Mouse (Mus musculus): ENCODE results near the gene Tpd52l2. TPM values are rescaled to one million over a fixed set of nuclear protein-coding genes. Genes with fewer than 3 reads are reported as not detected.

Tpd52l2 gene
- polyA plus RNA-seq, 1 experiment from 2014 or later = 163 TPM

DNA sequence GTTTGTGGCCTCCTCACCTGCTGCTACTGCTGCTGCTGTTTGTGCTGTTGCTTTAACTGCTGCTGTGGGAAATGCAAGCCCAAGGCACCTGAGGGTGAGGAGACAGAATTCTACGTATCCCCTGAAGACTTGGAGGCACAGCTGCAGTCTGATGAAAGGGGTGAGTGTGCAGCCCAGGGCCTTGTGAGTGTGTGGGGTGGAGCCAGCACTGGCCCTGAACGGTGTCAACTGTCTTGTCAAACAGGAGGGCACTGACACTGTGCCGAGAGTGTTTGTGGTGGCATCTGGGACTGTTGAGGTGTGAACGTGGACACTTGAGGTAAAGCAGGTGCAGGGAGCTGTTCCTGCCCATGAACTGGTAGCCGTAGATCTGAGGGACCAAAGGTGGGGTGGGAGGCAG, 51.7 kb downstream of the Tpd52l2 start:
- Histone ChIP-seq H3K4me1 (no peaks in the 10 kb centered on the region), H3K36me3 (peaks cover 74% of the 10 kb centered on the region)
- 86% methylated on average over 5 of the region's 5 CpGs for WGBS

DNA sequence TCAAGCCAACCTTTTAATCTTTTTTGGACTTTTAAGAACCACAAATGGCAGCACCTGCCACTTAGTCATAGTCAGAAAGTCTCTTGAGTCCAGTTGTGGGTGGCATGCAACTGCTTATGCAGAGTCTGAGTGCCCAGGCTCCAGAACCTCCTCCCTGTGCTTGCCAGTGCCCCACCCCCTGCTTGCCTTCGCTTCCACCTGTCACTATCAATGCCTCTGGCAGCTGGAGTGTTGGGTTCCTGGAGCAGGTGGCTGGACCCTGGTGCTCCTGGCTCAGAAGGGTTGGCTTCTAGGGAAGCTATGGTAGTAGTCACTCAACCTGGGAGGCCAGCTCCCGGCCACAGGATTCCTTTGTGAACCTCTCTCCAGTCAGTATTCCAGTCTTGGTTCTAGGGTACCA, 53.3 kb downstream of the Tpd52l2 start:
- Histone ChIP-seq H3K27me3 (no peaks in the 10 kb centered on the region), H3K4me1 (no peaks in the 10 kb centered on the region), H3K27ac (no peak overlapping the region), H3K9ac (no peak overlapping the region), H3K4me2 (replicated peaks) (no peak overlapping the region), H3K36me3 (peaks cover 80% of the 10 kb centered on the region), H3K4me3 (no peak overlapping the region), H3K9me3 (no peaks in the 10 kb centered on the region)
- no peak for ATAC-seq (ENCODE audit: insufficient number of reproducible peaks, insufficient read depth, low FRiP score, low TSS enrichment)
- 88% methylated on average over 2 of the region's 2 CpGs for WGBS

More for the DNA sequence above, 51.7 kb downstream of the Tpd52l2 start:
- no peak overlapping the region for H3K4me2 ChIP-seq (replicated peaks)
- no peak for ATAC-seq (ENCODE audit: insufficient number of reproducible peaks, insufficient read depth, low FRiP score, low TSS enrichment)
- no peak overlapping the region for H3K4me3 ChIP-seq
- no peaks in the 10 kb centered on the region for H3K27me3 ChIP-seq
- no peak overlapping the region for H3K27ac ChIP-seq
- H3K9me3 ChIP-seq = no peaks in the 10 kb centered on the region
- H3K9ac ChIP-seq = no peak overlapping the region

DNA sequence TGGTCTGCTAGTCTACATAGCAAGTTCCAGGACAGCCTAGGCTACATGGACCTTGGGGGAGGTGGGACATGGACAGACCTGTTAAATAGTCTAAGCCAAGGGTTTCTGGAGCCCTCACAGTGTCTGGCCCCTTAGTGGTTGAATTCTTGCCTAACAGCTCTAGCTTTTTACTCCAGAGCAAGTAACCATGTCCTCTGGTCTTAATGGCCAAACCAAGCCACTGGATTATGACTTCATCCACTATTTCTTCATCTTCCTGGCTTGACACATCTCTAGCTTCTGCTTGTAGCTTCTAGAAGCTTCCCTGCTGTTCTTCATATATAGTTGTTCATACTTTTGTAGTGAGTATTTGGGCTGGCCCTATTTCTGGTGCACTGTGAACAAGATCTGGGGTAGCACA, 56.8 kb downstream of the Tpd52l2 start:
- Histone ChIP-seq H3K4me1 (no peaks in the 10 kb centered on the region), H3K36me3 (peaks cover 55% of the 10 kb centered on the region), H3K27ac (no peak overlapping the region), H3K4me3 (no peak overlapping the region), H3K9ac (no peak overlapping the region), H3K9me3 (no peaks in the 10 kb centered on the region), H3K4me2 (replicated peaks) (no peak overlapping the region), H3K27me3 (no peaks in the 10 kb centered on the region)
- no peak for ATAC-seq (ENCODE audit: insufficient number of reproducible peaks, insufficient read depth, low FRiP score, low TSS enrichment)

DNA sequence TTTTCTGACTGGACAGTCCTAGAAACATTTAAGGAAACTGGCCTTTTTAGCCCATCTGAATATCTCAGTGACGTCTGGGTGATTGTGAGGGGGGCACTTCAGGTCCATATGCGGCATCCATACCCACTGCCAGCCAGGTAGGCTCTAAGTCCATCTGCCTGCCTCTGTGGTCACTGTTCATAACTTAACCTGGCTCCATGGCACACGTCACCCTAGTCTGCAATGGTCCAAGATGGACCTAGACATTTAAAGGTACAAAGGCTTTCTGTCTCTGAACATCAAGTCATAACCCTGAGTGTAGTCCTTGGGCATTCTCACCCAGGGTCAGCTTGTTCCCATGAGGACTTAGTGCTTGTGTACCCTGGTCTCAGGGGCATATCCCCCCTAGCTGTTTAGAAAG, 70.4 kb downstream of the Tpd52l2 start:
- no peaks in the 10 kb centered on the region for H3K9me3 ChIP-seq
- 80% methylated on average over 3 of the region's 3 CpGs for WGBS
- H3K4me2 ChIP-seq (replicated peaks) = no peak overlapping the region
- no peak for ATAC-seq (ENCODE audit: insufficient number of reproducible peaks, insufficient read depth, low FRiP score, low TSS enrichment)
- no peaks in the 10 kb centered on the region for H3K4me1 ChIP-seq
- no peaks in the 10 kb centered on the region for H3K36me3 ChIP-seq
- no peak overlapping the region for H3K9ac ChIP-seq
- no peaks in the 10 kb centered on the region for H3K27me3 ChIP-seq
- no peak overlapping the region for H3K27ac ChIP-seq
- no peak overlapping the region for H3K4me3 ChIP-seq

Other genes with a start within 250 kb of the Tpd52l2 start
- 19.7 and 20.3 TPM in 2 replicates for gene Gmeb2, start 209.1 kb upstream of the Tpd52l2 start, polyA plus RNA-seq (2016; fragmentation: Nextera tagmentation; extraction: Ambion mirVana)
- gene Stmn3, start 182.6 kb upstream of the Tpd52l2 start, polyA plus RNA-seq (2016; fragmentation: Nextera tagmentation; extraction: Ambion mirVana) = 57.3 and 91.3 TPM in 2 replicates
- 54.0 and 62.4 TPM in 2 replicates for gene Rtel1, start 177.4 kb upstream of the Tpd52l2 start, polyA plus RNA-seq (2016; fragmentation: Nextera tagmentation; extraction: Ambion mirVana)
- 61.6 and 69.7 TPM in 2 replicates for gene Zgpat, start 132.2 kb upstream of the Tpd52l2 start, polyA plus RNA-seq (2016; fragmentation: Nextera tagmentation; extraction: Ambion mirVana)
- 73.3 and 77.5 TPM in 2 replicates for gene Arfrp1, start 131.7 kb upstream of the Tpd52l2 start, polyA plus RNA-seq (2016; fragmentation: Nextera tagmentation; extraction: Ambion mirVana)
- 29.2 and 36.5 TPM in 2 replicates for gene Lime1, start 117.1 kb upstream of the Tpd52l2 start, polyA plus RNA-seq (2016; fragmentation: Nextera tagmentation; extraction: Ambion mirVana)
- 9.2 and 9.6 TPM in 2 replicates for gene Zbtb46, start 37.7 kb upstream of the Tpd52l2 start, polyA plus RNA-seq (2016; fragmentation: Nextera tagmentation; extraction: Ambion mirVana)
- 0.09 and 0.20 TPM in 2 replicates for gene Abhd16b, start 3.9 kb upstream of the Tpd52l2 start, polyA plus RNA-seq (2016; fragmentation: Nextera tagmentation; extraction: Ambion mirVana)
- gene Dnajc5, start 23.3 kb downstream of the Tpd52l2 start, polyA plus RNA-seq (2016; fragmentation: Nextera tagmentation; extraction: Ambion mirVana) = 93.9 and 103 TPM in 2 replicates
- 39.0 and 45.1 TPM in 2 replicates for gene Uckl1, start 87.8 kb downstream of the Tpd52l2 start, polyA plus RNA-seq (2016; fragmentation: Nextera tagmentation; extraction: Ambion mirVana)
- gene Prpf6, start 94.7 kb downstream of the Tpd52l2 start, polyA plus RNA-seq (2016; fragmentation: Nextera tagmentation; extraction: Ambion mirVana) = 74.4 and 74.8 TPM in 2 replicates
- 95.3 and 101 TPM in 2 replicates for gene Zfp512b, start 95.7 kb downstream of the Tpd52l2 start, polyA plus RNA-seq (2016; fragmentation: Nextera tagmentation; extraction: Ambion mirVana)
- 16.4 and 17.9 TPM in 2 replicates for gene Samd10, start 102.1 kb downstream of the Tpd52l2 start, polyA plus RNA-seq (2016; fragmentation: Nextera tagmentation; extraction: Ambion mirVana)
- 0.32 TPM in 1 of 2 replicates, not detected in the other for gene Gm29797, start 159.9 kb downstream of the Tpd52l2 start, polyA plus RNA-seq (2016; fragmentation: Nextera tagmentation; extraction: Ambion mirVana)
- 38.5 and 43.7 TPM in 2 replicates for gene Sox18, start 174.5 kb downstream of the Tpd52l2 start, polyA plus RNA-seq (2016; fragmentation: Nextera tagmentation; extraction: Ambion mirVana)
- 29.5 and 31.0 TPM in 2 replicates for gene Tcea2, start 183.2 kb downstream of the Tpd52l2 start, polyA plus RNA-seq (2016; fragmentation: Nextera tagmentation; extraction: Ambion mirVana)
- 74.9 and 81.9 TPM in 2 replicates for gene Rgs19, start 196.8 kb downstream of the Tpd52l2 start, polyA plus RNA-seq (2016; fragmentation: Nextera tagmentation; extraction: Ambion mirVana)
- gene Lkaaear1, start 201.3 kb downstream of the Tpd52l2 start, polyA plus RNA-seq (2016; fragmentation: Nextera tagmentation; extraction: Ambion mirVana) = not detected in 2 replicates
- 5.2 and 5.6 TPM in 2 replicates for gene Oprl1, start 217.9 kb downstream of the Tpd52l2 start, polyA plus RNA-seq (2016; fragmentation: Nextera tagmentation; extraction: Ambion mirVana)